Mouse (Mus musculus) heart, embryonic 11.5 days (tissue): ENCODE data around the gene Ngfr. TPM values are rescaled to one million over a fixed set of nuclear protein-coding genes. Genes with fewer than 3 reads are reported as not detected.
"Not testable (repeated sequence)": the region's sequence is repeated elsewhere in the genome, so short reads cannot be mapped to it uniquely, and the experiment has no call there.

Source experiments
- ATAC-seq: fragments of 200-750 bp; cut with Nextera tagmentation; replicated peaks from 2 replicates; pipeline ENCODE4 v1.8.0; 2017; ENCODE audit warnings: moderate library complexity; ENCODE audit not compliant: insufficient number of reproducible peaks, low FRiP score, low TSS enrichment
- H3K27ac ChIP-seq: fragments of 300-500 bp; sonication (generic); 2 replicates; pipeline ENCODE4 v1.5.1; 2014; ENCODE audit warnings: mild to moderate bottlenecking, low read depth, low read length
- H3K27me3 ChIP-seq: fragments of 300-500 bp; sonication (generic); 2 replicates; pipeline ENCODE4 v1.6.1; 2014; ENCODE audit warnings: mild to moderate bottlenecking, low read length, mixed read lengths; ENCODE audit not compliant: control insufficient read depth, insufficient read depth
- H3K36me3 ChIP-seq: fragments of 300-500 bp; sonication (generic); 2 replicates; pipeline ENCODE4 v1.6.1; 2014; ENCODE audit warnings: mild to moderate bottlenecking, low read length, moderate library complexity, mixed read lengths; ENCODE audit not compliant: control insufficient read depth, insufficient read depth
- H3K4me1 ChIP-seq: fragments of 300-500 bp; sonication (generic); 2 replicates; pipeline ENCODE4 v1.6.1; 2014; ENCODE audit warnings: low read length; ENCODE audit not compliant: control insufficient read depth, insufficient read depth
- H3K4me2 ChIP-seq: fragments of 300-500 bp; sonication (generic); 2 replicates; pipeline ENCODE4 v1.6.1; 2014; ENCODE audit warnings: mild to moderate bottlenecking, moderate library complexity
- H3K4me3 ChIP-seq: fragments of 300-500 bp; sonication (generic); 2 replicates; pipeline ENCODE4 v1.5.1; 2014; ENCODE audit warnings: low read depth, low read length
- H3K9ac ChIP-seq: fragments of 300-500 bp; sonication (generic); 2 replicates; pipeline ENCODE4 v1.6.1; 2014; ENCODE audit warnings: mild to moderate bottlenecking, low read depth, low read length, moderate library complexity
- H3K9me3 ChIP-seq: fragments of 300-500 bp; sonication (generic); replicated peaks from 2 replicates; pipeline ENCODE4 v1.6.1; 2016; ENCODE audit warnings: low read length; ENCODE audit not compliant: control insufficient read depth
- WGBS: fragments of 180-500 bp; shearing (Covaris S2); extraction: QIAGEN DNeasy Blood & Tissue Kit; methylation state at CpG from one replicate; pipeline ENCODE4 v1.1.7; 2014; ENCODE audit not compliant: insufficient replicate concordance; 5-methylcytosine and 5-hydroxymethylcytosine counted together
- polyA plus RNA-seq: library from polyadenylated mRNA; unstranded; fragments of >200 nt; fragmentation: Nextera tagmentation; extraction: Ambion mirVana; gene quantifications from 2 replicates; pipeline ENCODE4 v1.2.1, GENCODE M21; 2014

The Ngfr gene
- polyA plus RNA-seq, 1 experiment from 2014 or later, result 3.6 TPM

DNA sequence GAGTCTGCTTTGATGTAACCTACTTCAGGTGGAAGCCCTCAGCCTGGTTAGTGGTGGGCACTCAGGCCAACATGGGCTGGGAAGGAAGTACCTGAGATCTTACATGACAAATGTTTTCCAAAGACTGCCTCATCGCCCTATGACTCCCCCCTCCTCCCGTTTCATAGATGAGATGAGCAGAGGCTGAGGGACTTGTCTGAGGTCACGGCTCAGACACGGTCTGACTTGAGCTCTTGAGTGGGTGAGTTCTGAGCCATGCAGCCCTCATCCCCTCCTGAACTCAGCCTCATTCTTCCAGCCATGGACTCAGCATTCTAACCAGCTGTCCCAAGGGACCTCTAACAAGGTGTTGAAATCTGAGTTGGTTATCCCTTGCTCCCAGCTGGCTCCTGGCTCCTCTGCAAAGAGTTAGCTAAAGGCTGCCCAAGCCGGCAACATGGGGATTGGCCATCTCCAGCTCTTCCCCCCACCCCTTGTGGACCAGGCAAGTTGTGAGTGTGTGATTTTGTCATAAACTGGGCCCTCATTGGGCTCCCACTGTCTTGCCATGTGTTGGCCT, 32.4 kb upstream of the Ngfr start:
- no peaks in the 10 kb centered on the region; the same call in 1 of the 2 replicates for H3K4me1 ChIP-seq
- no peaks in the 10 kb centered on the region for H3K9me3 ChIP-seq
- peaks cover 29% of the 10 kb centered on the region for H3K27me3 ChIP-seq
- no peak overlapping the region for H3K4me2 ChIP-seq
- 78% methylated on average over 5 of the region's 5 CpGs for WGBS
- H3K9ac ChIP-seq, result no peak overlapping the region
- no peak overlapping the region for H3K27ac ChIP-seq
- no peak for ATAC-seq
- H3K36me3 ChIP-seq, result no peaks in the 10 kb centered on the region
- no peak overlapping the region for H3K4me3 ChIP-seq

DNA sequence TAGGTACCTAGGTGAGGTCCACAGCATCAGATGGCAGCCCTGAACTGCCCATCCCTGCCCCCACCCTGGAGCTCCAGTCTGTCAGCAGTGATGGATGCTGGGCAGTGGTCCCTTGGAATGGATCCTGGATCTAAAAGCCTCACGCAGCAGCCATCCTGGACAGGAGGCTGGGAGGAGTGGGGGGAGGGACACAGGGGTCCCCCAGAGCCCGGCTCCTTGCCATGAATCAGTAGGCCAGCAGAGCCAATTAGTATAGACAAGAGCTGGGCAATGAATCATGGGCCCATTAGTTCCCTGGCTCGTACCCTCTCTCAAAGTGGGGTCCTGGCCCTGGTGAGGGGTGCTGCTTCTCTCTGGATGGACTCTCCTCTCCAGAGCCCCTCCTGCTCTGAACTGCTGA, 31.5 kb upstream of the Ngfr start:
- ATAC-seq, result no peak
- Histone ChIP-seq H3K36me3 (no peaks in the 10 kb centered on the region), H3K27ac (no peak overlapping the region), H3K27me3 (peaks cover 26% of the 10 kb centered on the region), H3K9me3 (no peaks in the 10 kb centered on the region), H3K4me3 (no peak overlapping the region), H3K9ac (no peak overlapping the region), H3K4me1 (no peaks in the 10 kb centered on the region; the same call in 1 of the 2 replicates), H3K4me2 (no peak overlapping the region)
- 70% methylated on average over 3 of the region's 3 CpGs for WGBS

DNA sequence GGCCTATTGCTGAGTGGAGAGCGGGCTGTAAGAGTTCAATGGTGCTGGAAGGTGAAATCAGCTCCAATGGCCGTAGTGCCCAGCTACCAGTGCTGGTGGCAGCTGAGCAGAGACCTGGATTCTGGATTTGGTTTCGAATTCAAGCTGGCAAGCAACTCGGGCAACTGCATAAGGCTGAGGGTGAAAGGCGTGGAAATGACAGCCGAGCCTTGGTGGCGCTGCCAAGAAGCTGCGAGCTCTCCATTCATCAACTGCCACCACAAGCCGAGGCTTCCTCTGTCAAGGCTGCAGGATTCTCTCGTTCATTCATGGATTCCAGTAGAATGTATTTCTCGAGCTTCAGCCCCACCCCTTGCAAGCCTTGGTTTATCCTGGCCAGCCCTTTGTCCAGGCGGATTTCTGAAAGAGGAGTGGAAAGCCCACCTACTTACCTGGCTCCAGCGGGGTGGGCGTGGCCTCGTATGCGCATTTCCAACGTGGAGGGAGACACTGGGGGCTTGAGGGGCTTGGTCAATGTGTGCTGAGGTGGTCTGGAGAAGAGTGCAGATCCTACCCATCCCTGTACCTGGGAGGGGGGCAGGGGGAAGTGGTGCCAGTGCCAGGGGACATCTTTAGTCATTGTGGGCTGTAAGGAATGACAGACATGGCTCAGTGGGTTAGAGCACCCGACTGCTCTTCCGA, 30.4 kb upstream of the Ngfr start:
- Histone ChIP-seq H3K36me3 (no peaks in the 10 kb centered on the region), H3K4me1 (no peaks in the 10 kb centered on the region; the same call in 1 of the 2 replicates), H3K9ac (no peak overlapping the region), H3K27me3 (peaks cover 23% of the 10 kb centered on the region), H3K4me2 (no peak overlapping the region), H3K4me3 (no peak overlapping the region), H3K27ac (no peak overlapping the region), H3K9me3 (no peaks in the 10 kb centered on the region)
- 54% methylated on average over 19 of the region's 19 CpGs for WGBS
- ATAC-seq, result no peak

DNA sequence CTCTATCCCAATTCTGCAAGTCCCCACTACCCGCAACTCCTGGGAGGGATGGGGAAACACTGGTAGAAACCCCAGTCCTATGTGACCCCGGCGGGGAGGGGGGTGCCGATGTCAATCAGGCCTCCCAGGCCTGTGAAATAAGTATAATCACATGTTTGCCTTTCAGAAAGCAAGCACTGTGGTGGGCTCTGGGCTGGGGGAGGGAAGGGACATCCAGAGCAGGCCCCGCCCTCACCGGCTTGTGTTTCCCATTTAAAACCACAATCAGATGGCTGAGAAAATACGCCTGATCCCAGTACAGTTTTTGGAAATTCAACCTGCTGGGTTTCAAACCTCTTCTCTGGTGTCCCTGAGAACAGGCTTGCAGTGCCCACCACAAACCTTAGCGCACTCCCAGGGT, 27.2 kb upstream of the Ngfr start:
- Histone ChIP-seq H3K27me3 (peaks cover 26% of the 10 kb centered on the region), H3K9ac (no peak overlapping the region), H3K27ac (no peak overlapping the region), H3K4me3 (no peak overlapping the region), H3K4me2 (no peak overlapping the region), H3K36me3 (no peaks in the 10 kb centered on the region), H3K9me3 (no peaks in the 10 kb centered on the region), H3K4me1 (peaks cover 4% of the 10 kb centered on the region; the same call in 1 of the 2 replicates)
- no peak for ATAC-seq
- WGBS, result 79% methylated on average over 8 of the region's 8 CpGs

DNA sequence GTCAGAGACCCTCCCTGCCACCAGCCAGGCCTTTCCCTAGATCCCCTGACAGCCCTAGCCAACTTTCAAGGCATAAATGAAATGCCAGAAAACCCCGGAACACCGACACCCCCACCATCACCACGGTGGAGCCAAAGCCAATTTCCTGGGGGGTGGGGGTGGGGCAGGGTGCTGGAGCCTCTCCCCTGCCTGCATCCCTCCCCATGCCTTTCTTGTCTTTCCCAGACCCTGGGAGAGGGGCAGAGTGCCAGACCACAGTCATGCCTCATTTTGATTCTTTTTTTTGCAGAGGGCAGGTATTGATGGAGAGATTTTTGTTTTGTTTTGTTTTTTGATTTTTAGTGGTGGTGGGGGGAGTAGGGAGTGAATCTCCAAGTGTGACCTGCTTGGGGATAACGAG, 23.7 kb upstream of the Ngfr start:
- peaks cover 13% of the 10 kb centered on the region for H3K27me3 ChIP-seq
- H3K36me3 ChIP-seq, result no peaks in the 10 kb centered on the region

DNA sequence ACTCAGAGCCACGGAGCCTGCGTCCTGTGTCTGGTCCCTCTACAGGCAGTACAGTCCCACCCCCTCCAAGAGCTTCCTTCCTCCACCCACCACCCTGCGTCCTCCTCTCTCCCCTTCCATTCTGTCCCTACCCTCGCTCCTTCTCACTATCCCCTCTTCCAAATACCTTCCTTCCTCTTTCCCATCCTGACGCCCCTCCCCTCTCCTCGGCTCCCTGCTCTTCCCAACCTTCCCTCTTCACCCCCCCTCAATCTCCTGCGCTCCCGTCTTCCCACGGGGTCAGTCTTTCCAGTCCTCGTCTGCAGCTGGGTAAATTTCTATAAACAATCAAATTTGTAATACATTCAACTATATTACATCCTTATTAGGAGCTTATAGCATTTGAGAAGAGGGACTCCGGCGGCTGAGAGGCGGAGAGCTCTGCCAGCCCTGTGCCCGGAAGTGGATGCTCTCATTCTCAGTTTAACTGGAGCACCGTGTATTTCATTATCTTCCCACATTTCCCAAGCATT, 22.9 kb upstream of the Ngfr start:
- H3K4me2 ChIP-seq, result peak overlapping the region; percentile 61
- ATAC-seq, result no peak
- 11% methylated on average over 15 of the region's 15 CpGs for WGBS
- H3K27ac ChIP-seq, result no peak overlapping the region
- H3K4me1 ChIP-seq, result peaks cover 4% of the 10 kb centered on the region; the same call in 1 of the 2 replicates
- H3K9me3 ChIP-seq, result no peaks in the 10 kb centered on the region
- peak overlapping the region; percentile 54; the same call in 1 of the 2 replicates for H3K9ac ChIP-seq
- H3K4me3 ChIP-seq, result peak overlapping the region; percentile 30
- peaks cover 13% of the 10 kb centered on the region for H3K27me3 ChIP-seq
- H3K36me3 ChIP-seq, result no peaks in the 10 kb centered on the region

More for the DNA sequence above, 23.7 kb upstream of the Ngfr start:
- no peak for ATAC-seq
- H3K9ac ChIP-seq, result no peak overlapping the region
- no peak overlapping the region for H3K27ac ChIP-seq
- H3K4me1 ChIP-seq, result peaks cover 4% of the 10 kb centered on the region; the same call in 1 of the 2 replicates
- no peak overlapping the region for H3K4me3 ChIP-seq
- no peaks in the 10 kb centered on the region for H3K9me3 ChIP-seq
- no peak overlapping the region for H3K4me2 ChIP-seq
- WGBS, result 20% methylated on average over 4 of the region's 4 CpGs

DNA sequence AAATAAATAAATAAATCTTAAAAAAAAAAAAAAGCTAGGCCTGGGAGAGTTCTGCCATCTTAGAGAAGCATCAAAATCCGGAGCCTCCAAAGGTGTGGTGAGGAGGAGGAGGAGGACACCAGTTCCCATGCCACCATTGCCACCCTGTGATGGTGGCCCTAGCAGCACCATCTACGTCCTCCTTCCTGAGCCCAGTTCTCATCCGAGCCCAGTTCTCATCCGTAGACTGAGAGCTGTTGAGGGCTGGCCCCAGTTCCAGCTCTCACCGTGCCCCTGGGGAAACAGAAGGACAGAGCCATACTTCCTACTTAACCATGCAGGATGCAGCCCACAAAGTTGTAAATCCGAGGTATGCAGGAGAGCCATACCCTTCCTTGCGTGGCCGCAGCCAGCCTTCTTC, 22.4 kb upstream of the Ngfr start:
- no peaks in the 10 kb centered on the region for H3K9me3 ChIP-seq
- no peak for ATAC-seq
- H3K4me2 ChIP-seq, result peak overlapping the region; percentile 61
- H3K36me3 ChIP-seq, result no peaks in the 10 kb centered on the region
- H3K27ac ChIP-seq, result no peak overlapping the region
- H3K4me1 ChIP-seq, result peaks cover 4% of the 10 kb centered on the region; the same call in 1 of the 2 replicates
- H3K27me3 ChIP-seq, result peaks cover 13% of the 10 kb centered on the region
- peak overlapping the region; percentile 30 for H3K4me3 ChIP-seq
- H3K9ac ChIP-seq, result peak overlapping the region; percentile 54; the same call in 1 of the 2 replicates
- 40% methylated on average over 8 of the region's 8 CpGs for WGBS

DNA sequence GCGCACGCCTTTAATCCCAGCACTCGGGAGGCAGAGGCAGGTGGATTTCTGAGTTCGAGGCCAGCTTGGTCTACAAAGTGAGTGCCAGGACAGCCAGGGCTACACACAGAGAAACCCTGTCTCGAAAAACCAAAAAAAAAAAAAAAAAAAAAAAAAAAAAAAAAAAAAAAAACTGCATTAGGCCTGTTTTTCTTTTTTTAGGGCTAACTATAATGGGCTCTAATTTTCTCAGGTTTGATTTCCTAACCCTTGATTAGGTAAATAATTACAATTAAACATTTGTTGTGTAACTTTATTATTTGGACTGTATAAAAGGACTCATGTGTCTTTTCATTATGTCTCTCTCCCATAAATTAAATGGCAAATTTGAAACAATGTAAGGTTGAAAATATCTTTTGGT, 19.8 kb upstream of the Ngfr start:
- WGBS, result 98% methylated on average over 3 of the region's 5 CpGs
- H3K4me2 ChIP-seq, H3K36me3 ChIP-seq, H3K4me1 ChIP-seq, ATAC-seq, H3K4me3 ChIP-seq, H3K9me3 ChIP-seq, H3K27ac ChIP-seq, H3K9ac ChIP-seq: not testable (repeated sequence)
- peaks cover 13% of the 10 kb centered on the region for H3K27me3 ChIP-seq
